Mouse (Mus musculus) cerebellum, adult 9-11 months (tissue): ENCODE measurements at regions not wholly inside any gene's neighbourhood (a gene's known extent, or its start where the extent isn't known, plus 50 kb on each side); places are given as distances from the start of the nearest gene placed in this dataset.

Source experiments
- DNase-seq: peaks from one replicate; pipeline ENCODE4 v3.0.0; 2022

DNA sequence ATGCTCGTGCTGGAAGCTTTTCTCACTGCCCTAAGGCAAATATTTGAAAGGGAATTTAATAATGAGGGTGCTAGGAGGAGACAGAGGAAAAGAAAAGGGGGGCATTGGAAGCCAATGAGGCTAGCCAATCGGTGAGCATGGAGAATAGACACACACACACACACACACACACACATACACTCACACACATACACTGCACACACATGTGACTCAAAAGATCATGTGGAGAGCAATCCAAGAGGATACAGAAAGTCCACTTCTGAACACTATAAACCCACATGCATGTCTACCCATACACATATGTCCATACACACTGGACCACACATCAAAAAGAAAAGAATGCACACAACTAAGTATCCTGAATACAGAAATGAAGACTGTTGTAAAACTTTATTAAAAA lies 88.4 kb upstream of the Sphkap start:
- DNase-seq = no peak

DNA sequence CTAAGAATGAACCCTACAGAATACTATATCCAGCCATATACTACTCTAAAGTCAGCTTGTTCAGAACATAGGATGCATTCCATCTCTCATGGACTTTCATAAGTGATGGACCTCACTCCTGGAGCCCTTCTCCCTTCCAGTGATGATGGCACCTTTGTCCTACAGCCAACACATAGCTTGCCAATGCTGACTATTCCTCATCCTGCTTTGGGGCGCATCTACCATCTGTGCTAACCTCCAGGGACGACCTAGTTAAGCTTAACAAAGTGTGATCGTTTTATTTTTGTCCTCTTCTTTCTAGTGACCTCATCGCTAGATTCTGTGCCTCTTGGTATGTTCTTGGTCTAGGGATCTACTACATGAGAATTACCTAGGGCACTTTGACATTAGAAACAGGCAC lies 87.0 kb upstream of the Sphkap start:
- peak; percentile 90 for DNase-seq

DNA sequence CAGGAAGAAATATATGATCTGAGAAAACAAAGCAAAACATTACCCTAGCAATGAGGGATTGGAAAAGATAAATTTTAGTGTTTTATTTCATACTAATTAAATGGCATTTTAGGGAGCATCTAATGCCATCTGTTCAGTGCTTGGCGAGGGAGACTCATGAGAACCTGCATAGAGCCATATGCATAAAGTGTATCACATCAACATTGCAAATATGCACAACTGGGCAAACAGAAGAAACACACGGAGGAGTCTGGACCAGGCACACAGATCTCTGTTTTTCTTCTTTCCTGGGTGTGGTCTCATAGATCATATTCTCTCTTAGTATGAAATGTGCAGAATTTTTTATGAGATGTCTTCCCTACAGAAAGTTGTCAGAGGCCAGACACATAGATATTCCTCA lies 71.1 kb upstream of the Sphkap start:
- DNase-seq = no peak
